Mouse (Mus musculus) right cerebral cortex, postnatal 10 days (tissue): ENCODE measurements around the gene Gng2.
"Not testable (repeated sequence)": the region's sequence is repeated elsewhere in the genome, so short reads cannot be mapped to it uniquely, and the experiment has no call there.

ENCODE experiments used
- DNase-seq, 2 experiments: peaks; one replicate each; pipeline ENCODE4 v3.0.0; 2021; ENCODE audit warnings: low spot score in 2 of 2

Gene Gng2

DNA sequence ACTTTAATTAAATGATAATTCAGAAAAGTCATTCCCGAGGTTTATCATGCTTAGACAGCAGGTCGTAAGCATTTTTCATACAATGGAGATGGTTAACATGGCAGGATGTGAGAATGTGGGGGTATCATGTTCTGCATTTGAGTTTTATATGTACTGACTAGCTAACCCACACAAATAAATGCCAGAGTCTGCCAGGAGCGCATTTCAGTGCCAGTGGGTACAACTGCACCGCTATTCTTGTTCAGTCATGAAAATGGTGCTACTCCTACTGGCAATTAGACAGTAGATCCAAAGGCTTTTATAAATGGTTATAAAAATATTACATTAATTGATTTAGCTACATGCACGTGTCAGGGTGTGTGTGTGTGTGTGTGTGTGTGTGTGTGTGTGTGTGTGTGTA is 38.9 kb downstream of the Gng2 start:
- no peak for DNase-seq

- no peak for DNase-seq
Measured at GRCm38 (mm10) chr14:19935084-19935483, 42.3 kb downstream of the Gng2 start.

GRCm38 (mm10) chr14:19933314-19933713 is 44.1 kb downstream of the Gng2 start:
- no peak for DNase-seq

DNA sequence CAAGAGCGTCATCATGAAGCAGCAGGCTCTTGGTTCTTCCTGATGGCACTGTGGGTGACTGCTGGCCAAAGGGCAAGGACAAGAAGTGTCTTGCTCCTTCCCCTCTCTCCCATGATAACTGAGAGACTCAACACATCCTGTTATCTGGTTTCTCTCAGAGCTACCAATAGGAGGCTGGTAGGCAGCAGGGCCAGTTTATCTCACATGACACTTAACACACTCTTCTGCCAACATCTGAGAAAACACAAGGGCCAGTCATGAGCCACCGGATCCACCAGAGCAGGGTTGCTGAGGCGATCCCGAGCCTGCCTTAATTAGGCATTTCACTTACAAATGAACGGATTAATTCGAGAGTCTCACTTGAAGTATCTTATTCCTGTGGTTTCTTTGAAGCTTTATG is 49.5 kb downstream of the Gng2 start:
- DNase-seq = no peak

DNA sequence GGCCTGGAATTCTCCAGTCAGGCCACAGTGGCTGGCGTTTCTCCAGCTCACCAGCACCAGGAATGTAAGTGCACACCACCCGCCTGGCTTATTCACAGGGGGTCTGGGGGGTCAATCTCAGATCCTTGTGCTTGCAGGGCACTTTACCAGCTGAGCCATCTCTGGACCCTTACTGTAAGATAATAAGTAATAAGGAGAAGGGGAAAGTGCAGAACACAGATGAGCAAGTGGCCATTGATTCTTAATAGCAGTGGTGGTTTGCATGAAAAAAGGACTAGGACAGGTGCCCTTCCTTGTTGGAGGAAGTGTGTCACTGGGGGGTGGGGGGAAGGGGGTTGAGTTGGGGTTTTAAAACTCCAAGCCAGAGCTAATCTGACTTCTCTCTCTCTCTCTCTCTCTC is 50.3 kb downstream of the Gng2 start:
- DNase-seq = no peak

DNA sequence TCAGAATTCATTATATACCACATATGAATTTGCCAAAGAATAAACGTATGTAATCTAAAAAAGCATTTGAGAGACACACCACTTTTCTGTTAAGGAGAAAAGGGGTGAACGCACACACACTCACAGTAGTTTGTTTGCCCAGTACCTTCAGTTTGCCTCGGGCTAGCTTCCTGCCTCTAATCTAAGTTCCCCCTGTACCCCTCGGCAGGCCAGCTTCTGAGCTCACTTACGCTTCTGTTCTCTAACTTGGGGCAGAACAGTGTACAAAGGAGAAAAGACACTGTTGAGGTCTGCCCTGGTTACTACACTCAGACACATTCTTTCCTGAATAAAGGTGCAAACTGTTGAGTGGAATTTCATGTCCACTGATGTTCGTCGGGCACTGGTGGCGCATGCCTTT is 51.1 kb downstream of the Gng2 start:
- no peak for DNase-seq

DNA sequence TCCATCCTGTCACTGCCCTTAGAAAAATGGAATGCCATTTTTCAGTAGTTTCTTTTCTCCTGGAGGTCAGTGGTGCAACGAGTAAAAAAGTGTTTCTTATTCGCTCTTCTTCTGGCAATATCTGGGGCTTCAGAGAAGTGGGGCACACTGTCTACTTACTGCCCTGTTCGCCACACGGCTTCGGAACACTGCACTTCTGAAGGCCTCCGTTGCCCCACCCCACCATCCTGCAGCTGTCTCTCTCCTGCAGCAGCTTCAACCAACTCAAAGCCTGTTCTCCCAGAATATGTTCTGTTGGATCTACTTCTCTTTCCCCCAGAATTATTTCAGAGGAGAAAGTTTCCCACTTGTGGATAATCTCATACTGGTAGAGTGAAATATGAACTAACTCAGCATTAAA is 52.3 kb downstream of the Gng2 start:
- no peak for DNase-seq

DNA sequence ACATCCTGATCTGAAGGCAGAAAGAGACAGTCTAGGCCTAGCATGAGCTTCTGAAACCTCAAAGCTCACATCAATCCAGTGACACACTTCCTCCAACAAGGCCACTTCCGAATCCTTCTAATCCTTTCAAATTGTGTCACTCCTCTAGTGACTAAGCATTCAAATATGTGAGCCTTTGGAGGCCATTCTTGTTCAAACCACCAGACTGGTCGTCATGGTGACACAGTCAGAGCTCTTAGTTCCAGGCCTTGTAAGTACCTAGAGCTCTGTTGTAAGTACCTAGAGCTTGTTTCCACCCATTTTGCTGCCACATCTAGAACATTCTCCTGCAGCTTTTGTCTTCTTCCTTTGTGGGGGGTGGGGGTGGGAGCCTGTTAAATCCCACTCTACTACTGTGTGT is 53.3 kb downstream of the Gng2 start:
- DNase-seq = no peak

DNA sequence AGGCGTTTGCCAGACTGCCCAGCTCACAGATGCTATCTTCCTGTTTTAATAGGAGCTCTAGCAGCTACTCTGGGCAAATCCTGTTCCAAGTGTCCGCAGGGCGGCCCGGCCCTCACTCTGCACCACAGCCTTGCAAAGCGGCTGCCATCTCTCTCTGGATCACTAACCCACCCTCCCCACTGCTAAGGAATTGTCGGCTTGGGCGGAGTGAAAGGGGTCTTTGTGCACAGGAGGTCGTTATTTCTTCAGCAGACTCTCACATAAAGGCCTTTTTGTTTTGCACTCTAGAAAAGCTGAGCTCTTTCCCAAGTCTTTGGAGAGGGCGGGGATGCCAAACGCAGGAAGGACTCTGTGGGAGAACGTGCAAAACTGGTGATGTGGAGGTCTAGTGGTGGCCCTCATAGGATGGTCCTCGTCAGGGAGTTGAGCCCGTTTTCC is 57.2 kb downstream of the Gng2 start:
- peak; percentile 40 to 56 for DNase-seq

DNA sequence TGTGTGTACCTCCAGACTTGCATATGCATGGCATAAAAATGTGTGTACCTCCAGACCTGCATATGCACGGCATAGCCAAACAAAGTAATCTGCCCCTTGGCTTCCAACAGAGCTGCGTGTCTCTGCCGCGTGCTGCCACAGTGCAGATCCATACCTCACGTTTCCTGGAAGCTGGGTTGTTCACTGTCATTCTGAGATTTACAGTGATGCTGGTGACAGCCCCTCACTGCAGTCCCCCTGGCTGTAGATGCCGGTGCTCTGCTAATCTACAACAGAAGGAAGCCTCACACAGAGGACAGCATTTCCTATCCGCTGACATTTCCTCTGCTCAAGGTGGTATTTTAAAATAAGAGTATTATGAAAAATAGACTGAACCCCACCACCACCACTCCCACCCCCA is 57.6 kb downstream of the Gng2 start:
- DNase-seq = no peak

GRCm38 (mm10) chr14:19917534-19917933 is 59.9 kb downstream of the Gng2 start:
- no peak for DNase-seq

GRCm38 (mm10) chr14:19916315-19916714 is 61.1 kb downstream of the Gng2 start:
- DNase-seq = no peak

DNA sequence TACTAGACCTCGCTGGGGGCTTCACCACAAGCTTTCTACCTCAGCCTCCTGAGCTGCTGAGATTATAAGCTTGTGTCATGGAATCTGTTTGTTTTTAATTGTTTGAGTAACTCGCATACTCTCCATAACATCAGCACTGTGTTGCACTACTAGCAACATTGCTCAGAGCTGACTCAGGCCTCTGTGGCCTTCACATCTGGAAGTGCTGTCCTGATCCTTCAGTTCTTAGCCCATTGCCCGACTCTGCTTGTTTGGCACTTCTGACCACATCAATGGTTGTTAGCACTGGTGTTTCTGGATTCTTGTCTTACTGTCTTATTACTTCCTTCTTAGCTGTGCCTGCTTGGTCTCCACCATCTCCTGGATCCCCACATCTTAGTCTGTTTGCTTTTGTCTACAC is 64.5 kb downstream of the Gng2 start:
- no peak for DNase-seq

DNA sequence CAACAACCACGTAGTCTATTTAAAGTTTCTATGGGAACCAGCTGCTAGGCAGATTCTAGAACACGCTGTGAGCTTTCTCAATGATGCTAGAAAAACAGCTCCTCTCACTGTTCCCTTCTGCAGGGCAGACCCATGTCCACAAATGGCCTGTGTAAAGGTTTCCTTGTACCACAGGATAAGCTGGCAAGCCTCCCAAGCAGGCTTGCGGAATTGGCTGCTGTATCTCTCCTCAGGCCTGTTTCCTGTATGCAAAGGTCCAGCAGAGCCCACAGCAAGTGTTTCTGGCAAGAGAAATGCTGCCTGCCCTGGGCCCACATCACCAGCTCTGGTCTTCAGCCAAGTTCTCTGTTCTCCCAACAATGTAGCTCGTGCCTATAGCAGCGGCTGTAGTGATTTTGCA is 71.8 kb downstream of the Gng2 start:
- peak; percentile 86 to 90 for DNase-seq

DNA sequence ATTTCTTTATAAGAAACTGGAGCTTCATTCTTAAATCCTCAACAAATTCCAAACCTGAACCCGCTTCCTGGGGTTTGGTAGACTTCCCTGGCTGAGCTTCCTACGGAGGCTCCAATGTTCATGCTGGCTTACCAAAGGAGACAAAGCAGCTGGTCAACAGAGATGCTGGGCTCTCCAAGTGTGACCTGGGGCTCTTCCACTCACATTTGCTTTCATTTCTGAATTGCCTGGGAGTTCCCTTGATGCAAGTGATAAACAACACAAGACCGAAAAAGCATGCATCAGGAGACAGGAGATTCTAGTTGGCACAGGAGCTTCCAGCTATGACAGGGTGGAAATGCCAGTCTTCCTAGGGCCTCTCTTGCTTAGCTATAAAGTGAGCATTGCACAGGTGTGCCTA is 72.6 kb downstream of the Gng2 start:
- no peak for DNase-seq

DNA sequence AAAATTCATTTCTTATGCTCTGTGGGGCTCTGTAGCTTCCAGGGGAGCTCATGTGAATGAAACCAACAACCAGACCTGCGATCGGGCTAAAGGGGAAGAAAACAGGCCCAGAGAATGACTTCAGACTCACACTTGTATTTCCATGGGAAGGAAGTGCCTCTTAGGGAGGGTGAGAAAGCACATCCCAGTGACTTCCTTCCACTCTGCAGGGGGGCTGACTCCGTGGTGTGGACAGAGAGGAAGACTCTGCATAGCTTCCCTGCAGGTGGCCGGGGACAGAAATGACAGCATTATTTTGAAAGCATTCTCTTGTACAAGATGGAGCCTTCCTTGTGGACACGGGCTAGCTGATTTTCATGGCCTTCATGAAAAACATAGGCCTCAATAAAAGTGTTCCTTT is 73.4 kb downstream of the Gng2 start:
- no peak for DNase-seq

DNA sequence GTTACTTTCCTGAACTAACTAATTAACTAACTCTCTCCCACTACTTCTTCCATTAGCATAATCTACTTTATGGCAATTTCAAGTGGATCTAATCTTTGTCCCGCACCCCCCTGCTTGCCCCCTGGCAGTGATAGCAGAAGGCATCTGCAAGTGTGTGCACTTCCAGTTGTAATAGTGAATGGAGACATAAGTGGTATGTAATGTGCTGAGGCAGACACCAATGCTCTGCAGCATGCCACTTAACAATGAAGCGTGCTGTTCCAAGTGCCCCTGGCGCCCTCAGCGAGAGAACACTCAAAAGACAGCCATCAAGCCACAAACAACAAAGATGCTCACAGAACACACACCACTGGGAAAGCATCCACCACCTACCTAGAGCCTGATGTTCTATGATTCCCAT is 76.9 kb downstream of the Gng2 start:
- no peak for DNase-seq

DNA sequence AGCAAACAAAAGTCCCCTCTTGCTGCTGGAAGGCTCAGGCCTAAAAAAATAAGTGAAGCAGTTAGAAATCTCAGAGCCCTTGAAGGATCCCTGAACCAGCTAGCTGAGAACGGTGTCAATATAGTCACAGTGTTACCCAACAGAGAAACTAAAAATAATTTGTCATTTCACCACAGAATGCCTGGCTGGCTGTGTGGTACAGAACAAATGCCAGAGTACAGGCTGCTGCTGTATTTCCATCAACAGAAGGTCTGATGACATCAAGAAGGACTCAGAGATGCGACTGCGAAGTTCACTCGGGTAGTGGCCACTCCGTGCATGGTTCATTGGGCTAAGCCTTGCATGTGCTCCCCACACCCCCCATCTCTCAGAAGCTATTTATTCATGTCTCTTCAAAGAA is 89.9 kb downstream of the Gng2 start:
- no peak for DNase-seq

DNA sequence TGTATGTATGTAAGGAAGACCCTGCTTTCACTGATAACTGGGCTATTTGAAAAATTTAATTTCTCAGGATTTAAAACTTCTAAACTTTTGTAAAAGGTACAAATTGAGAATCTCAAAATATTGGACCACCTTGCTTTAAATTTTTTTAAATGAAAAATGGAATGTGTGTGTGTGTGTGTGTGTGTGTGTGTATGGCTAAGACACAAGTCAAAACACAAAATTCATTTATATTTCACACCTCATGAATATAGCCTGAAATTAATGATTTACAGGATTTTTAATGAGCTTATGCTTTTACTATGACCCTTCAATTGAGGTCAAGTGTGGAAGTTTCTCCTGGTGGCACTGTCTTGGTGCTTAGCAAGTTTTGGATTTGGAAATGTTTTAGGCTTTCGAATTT is 93.0 kb downstream of the Gng2 start:
- not testable (repeated sequence) for DNase-seq

- DNase-seq = no peak
Measured at GRCm38 (mm10) chr14:19874201-19874807, 103.1 kb downstream of the Gng2 start.

- no peak for DNase-seq
Measured at GRCm38 (mm10) chr14:19867286-19867935, 110.0 kb downstream of the Gng2 start.

- not testable (repeated sequence) for DNase-seq
Measured at GRCm38 (mm10) chr14:19865121-19865520, 112.3 kb downstream of the Gng2 start.

DNA sequence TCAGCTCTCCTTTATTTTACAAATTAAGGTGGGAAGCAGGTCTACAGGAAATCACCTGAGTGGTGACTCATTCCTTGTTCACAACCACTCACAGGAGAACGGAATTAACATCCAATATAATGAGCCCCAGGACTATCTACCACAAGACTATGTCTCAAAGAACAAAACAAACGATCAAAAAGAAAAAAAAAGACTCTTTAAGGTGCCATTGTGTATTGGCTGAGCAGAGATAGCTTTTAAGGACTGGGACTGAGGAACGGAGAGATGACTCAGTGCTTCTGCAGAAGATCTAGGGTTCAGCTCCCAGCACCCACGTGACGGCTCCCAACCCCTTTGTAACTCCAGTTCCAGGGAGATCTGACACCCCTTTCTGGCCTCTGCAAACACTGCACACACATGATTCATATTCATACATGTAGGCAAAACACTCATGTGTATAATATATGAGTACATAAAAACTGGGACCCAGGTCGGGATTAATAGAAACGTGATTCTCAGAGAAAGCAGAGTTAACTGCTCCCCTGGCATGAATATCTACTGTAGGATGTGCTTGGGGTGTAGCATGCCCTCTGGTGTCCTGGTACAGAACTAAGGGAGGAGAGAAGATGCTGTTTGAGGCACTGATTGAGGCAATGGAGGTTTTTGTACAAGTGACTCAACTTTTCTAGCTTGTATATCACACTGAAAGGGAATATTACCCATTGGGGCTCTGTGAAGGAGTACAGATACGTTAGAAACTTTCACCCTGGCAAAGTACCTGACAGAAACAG is 115.9 kb downstream of the Gng2 start:
- DNase-seq = no peak
